Mouse (Mus musculus): ENCODE measurements around the gene S100pbp.

- TF ChIP-seq CTCF (IDR thresholded peaks at IDR 0.05; ENCODE audit: borderline replicate concordance, insufficient read depth, low read depth, low read length) = no peak
- no peak for TF ChIP-seq POLR2A (IDR thresholded peaks at IDR 0.05; ENCODE audit: borderline replicate concordance, insufficient read depth, low read length)
Observed at GRCm38 (mm10) chr4:129232561-129233360, 43.2 kb upstream of the S100pbp start.
